Mouse (Mus musculus) E14TG2a.4 (cell line): ENCODE measurements around the gene Asap3.

ENCODE experiments used
- CTCF ChIP-seq: conservative IDR thresholded peaks from 2 replicates; pipeline ENCODE4 v1.5.1; 2014; ENCODE audit warnings: low read length
- NANOG ChIP-seq: IDR thresholded peaks from 2 replicates; pipeline ENCODE4 v1.6.1; 2014; ENCODE audit warnings: borderline replicate concordance, low read length, mixed read lengths
- POU5F1 ChIP-seq: IDR thresholded peaks from 2 replicates; pipeline ENCODE4 v1.6.1; 2014; ENCODE audit warnings: low read length, borderline replicate concordance

DNA sequence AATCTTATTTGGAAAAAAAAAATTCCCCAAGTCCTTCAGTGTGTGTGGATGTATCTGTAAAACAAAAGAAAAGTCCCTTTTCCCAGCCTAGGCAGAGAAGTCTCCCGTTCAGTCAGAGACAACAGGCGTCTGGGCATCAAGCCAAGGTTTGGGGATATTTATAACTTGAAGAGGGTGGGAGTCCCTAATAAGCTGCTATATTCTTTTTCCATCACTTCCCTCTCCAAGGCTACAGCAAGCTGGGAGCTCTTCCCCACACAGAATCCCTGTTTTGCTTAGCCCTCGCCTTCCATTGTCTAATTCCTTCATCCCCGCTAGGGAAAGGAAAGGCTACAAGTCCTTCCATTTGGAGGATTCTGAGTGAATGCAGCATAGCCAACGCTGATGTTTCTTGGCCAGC is 78.3 kb downstream of the Asap3 start, which contains the start of gene Zfp46:
- TF ChIP-seq CTCF (no peak), POU5F1 (no peak), NANOG (no peak)
